Mouse (Mus musculus) v-Abl transformed pro-B cells (cell line): ENCODE results near the gene Itgb8.

Source experiments
- in situ Hi-C, 2 experiments: fragments of 400-800 bp; cut with MboI; formaldehyde crosslinking; loops; one replicate each; pipeline ENCODE4 v1.15.1; 2025; ENCODE audit not compliant: unreplicated experiment in 2 of 2

Itgb8 gene

GRCm38 (mm10) chr12:119238696-119239415 lies at the start of gene Itgb8:
Itgb8 (minus strand) TSS chr12:119238802.
- in situ Hi-C loops: no loop called here

DNA sequence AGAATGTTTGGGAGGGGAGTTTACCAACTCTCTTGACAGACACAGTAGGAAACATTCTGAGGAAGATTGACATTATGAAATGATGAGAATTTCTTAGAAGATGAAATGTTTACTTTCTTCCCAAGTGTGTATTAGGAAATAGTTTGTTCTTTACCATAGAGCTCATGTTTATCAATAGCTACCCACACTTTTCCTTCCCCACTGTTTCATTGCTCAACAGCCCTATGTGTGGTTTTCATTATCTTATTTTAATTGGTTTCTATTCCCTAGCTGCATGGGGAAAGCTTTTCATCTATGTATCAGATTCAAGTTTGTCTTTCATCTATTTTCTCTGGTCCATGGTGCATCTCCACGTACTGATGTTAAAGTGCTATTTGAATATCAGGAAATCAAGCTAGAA lies 37.7 kb upstream of the Itgb8 start:
- in situ Hi-C loops: no loop called here

GRCm38 (mm10) chr12:119273605-119274004 lies 35.0 kb upstream of the Itgb8 start:
- in situ Hi-C loops: no loop called here

DNA sequence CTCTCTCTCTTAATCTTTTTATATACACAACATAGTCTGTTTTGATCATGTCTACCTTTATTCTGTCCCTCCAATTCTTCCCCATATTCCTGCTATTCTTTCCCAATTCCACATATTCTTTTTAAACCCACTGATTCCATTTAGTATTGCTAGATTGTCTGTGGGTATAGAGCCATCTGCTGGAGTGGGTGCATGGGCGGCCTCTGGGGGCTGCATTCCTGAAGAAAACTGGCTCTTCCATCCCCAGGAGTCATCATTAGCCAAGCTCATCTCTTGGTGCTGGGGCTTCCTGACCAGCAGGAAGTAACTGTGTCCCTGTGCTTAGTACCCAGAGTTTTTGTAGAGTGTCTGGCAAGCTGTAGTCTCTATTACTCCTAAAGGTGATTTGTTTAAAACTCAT lies 33.4 kb upstream of the Itgb8 start:
- in situ Hi-C loops: no loop called here

DNA sequence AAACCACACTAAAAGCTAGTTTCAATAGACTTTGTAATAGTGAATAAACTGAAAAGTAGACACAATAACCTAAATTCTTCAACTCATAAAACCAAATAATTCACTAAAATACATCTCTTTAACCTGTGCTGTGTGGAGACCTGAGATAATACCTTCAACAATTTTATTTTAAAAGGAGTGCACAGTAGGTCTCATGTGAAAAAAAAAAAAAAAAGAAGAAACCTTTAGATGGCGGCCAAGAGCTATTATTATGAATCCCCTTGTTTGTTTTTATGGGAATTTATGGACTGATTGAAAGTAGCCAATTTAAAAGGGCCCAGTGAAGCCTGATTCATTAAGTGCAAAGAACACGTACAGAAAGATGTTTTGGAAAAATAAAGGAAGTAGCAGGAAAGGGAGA lies 31.4 kb upstream of the Itgb8 start:
- in situ Hi-C loops: no loop called here

DNA sequence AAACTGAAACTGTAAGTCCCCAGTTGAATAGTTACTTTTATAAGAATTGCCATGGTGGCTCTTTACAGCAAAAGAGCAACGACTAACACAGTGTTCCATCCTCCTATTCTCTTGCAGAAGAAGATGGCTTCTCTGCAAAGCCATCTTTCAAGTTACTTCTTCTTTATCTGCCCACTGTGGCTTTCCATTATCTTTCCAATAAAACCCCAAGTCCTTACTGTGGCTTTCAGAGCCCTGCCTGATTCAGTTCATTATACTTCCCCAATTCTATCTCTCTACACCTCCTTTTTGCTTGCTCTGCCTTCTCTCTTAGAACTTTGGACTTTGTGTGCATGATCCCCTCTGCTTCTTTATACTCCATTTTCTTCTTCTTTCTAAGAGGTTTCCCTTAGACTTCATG lies 30.1 kb upstream of the Itgb8 start:
- in situ Hi-C loops: no loop called here

GRCm38 (mm10) chr12:119264506-119264905 lies 25.9 kb upstream of the Itgb8 start:
- in situ Hi-C loops: no loop called here

- in situ Hi-C loops: no loop called here
Measured at GRCm38 (mm10) chr12:119248581-119248980, 10.0 kb upstream of the Itgb8 start.

GRCm38 (mm10) chr12:119241071-119241470 lies 2.5 kb upstream of the Itgb8 start:
- in situ Hi-C loops: no loop called here

GRCm38 (mm10) chr12:119237921-119238695 lies 494 bp downstream of the Itgb8 start:
- in situ Hi-C loops: no loop called here

GRCm38 (mm10) chr12:119237241-119237920 lies 1.2 kb downstream of the Itgb8 start:
- in situ Hi-C loops: no loop called here

DNA sequence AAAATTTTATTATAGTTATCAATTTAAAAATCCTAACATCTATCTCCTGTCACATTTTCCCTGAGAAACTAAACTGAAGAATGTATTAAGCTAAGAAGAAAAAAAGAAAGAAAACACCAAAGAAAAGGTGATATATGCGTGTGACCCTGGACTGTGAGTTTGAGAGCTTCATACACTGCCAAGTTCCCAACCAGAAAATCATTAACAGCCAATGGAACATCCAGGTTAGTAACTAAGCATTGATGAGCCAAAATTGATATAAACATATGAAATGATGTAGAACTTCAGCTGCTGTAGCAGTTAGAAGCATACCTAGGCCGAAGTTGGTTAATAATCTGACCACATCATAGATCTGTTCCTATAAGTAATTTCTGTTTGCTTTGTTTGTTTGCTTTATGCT lies 6.8 kb downstream of the Itgb8 start:
- in situ Hi-C loops: no loop called here

- in situ Hi-C loops: no loop called here
Measured at GRCm38 (mm10) chr12:119230444-119230843, 8.2 kb downstream of the Itgb8 start.

DNA sequence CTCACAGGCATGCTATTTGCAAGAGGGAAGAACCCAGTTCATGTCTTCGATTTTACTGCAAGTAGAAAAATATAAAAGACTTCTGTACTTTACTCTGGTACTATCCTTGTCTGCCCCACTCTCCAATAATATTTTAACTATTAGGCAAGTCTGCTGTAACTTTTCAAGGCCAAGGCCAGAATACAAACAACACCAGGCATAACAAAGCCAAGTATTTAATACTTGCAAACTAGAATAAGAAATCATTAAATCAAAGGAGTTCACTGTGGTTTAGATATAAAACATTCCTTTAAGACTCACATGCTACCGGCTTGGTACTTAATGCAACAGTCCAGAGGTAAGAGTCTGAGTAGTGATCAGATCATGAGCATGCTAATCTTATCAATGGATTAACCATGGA lies 9.0 kb downstream of the Itgb8 start:
- in situ Hi-C loops: no loop called here

DNA sequence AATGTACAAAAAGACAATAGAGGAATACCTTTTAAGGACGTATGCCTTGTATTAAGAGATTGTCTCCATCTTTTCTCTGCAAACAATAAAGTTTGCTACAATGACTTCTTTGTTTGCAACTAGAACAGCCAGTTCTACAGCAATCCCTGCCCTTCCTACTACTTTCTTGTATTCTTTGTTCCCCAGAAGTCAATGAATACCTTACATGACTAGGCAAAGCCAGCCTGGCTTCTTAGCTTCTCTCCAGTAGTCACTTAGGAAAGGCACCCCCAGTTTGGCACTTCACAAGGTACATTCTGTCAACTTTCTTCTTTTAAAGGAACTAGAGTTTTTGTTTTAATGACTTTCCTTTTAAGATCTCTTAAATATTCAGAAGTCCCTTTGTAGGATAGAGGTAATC lies 10.7 kb downstream of the Itgb8 start:
- in situ Hi-C loops: no loop called here

GRCm38 (mm10) chr12:119224699-119225098 lies 13.9 kb downstream of the Itgb8 start:
- in situ Hi-C loops: no loop called here

- in situ Hi-C loops: no loop called here
Measured at GRCm38 (mm10) chr12:119219409-119219808, 19.2 kb downstream of the Itgb8 start.

DNA sequence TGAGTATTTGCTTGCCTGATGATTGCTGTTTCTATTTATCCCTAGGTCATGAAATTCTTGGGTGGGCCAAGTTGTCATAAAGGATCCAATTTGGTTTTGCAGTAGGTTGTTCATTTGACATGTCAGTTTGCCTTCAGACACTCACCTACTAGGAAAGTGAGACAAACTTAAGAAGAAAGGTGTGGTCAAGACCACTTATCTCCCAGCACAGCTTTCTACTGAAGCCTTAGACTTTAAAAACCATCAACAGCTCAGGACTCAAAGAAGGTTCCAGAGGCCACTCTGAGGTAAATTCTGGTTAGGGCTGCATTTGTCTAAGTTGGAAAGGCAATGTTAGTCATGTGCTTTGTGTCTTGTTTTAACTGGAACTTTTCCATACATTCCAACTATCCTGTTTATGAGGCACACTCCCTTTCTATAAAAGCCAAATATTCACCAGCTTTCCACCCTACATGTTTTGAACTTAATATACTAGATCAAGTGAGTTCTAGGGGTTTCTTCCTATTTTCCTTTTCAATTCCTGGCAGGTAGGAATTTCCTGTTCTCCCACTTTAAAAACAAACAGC lies 20.8 kb downstream of the Itgb8 start:
- in situ Hi-C loops: no loop called here

GRCm38 (mm10) chr12:119215225-119215624 lies 23.4 kb downstream of the Itgb8 start:
- in situ Hi-C loops: no loop called here

- in situ Hi-C loops: no loop called here
Measured at GRCm38 (mm10) chr12:119211533-119211932, 27.1 kb downstream of the Itgb8 start.

DNA sequence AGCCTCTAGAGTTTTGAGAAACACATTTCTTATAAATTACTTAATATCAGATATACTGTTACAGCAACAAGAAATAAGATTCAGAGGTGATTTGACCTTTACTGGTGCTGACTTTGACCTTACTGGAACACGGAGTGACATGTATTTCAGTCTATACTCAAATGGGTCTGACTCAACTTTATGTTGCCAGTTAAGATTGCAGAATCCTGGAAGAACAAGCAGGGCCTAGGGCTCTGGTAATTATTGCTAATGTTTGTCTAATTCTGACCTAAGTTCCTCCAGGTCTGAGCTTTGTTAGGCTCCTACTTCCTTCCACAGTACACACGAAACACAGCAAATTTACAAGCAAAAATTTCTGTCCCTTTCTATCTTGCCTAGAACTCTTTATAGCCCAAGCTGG lies 28.0 kb downstream of the Itgb8 start:
- in situ Hi-C loops: no loop called here
